Mouse (Mus musculus) intestine, postnatal 0 days (tissue): ENCODE measurements at regions not wholly inside any gene's neighbourhood (a gene's known extent, or its start where the extent isn't known, plus 50 kb on each side); places are given as distances from the start of the nearest gene placed in this dataset.

Source experiments
- ATAC-seq: fragments of 200-750 bp; cut with Nextera tagmentation; 2 replicates; pipeline ENCODE4 v1.8.0; 2017; ENCODE audit warnings: mild to moderate bottlenecking, moderate TSS enrichment, moderate library complexity
- H3K27ac ChIP-seq: fragments of 300-500 bp; sonication (generic); 2 replicates; pipeline ENCODE4 v1.5.1; 2014; ENCODE audit warnings: mild to moderate bottlenecking, low read depth, low read length, moderate library complexity
- H3K27me3 ChIP-seq: fragments of 300-500 bp; sonication (generic); replicated peaks from 2 replicates; pipeline ENCODE4 v1.6.1; 2014; ENCODE audit warnings: low read length, mixed read lengths; ENCODE audit not compliant: control insufficient read depth, insufficient read depth
- H3K36me3 ChIP-seq: fragments of 300-500 bp; sonication (generic); 2 replicates; pipeline ENCODE4 v1.6.1; 2014; ENCODE audit warnings: mild to moderate bottlenecking, moderate library complexity; ENCODE audit not compliant: control insufficient read depth, insufficient read depth
- H3K4me1 ChIP-seq: fragments of 300-500 bp; sonication (generic); replicated peaks from 2 replicates; pipeline ENCODE4 v1.6.1; 2014; ENCODE audit warnings: antibody characterized with exemption, low read length, mixed read lengths; ENCODE audit not compliant: control insufficient read depth, insufficient read depth
- H3K4me2 ChIP-seq: fragments of 300-500 bp; sonication (generic); replicated peaks from 2 replicates; pipeline ENCODE4 v1.6.1; 2014; ENCODE audit warnings: low read depth, mild to moderate bottlenecking, moderate library complexity
- H3K4me3 ChIP-seq: fragments of 300-500 bp; sonication (generic); 2 replicates; pipeline ENCODE4 v1.5.1; 2014; ENCODE audit warnings: low read depth, low read length
- H3K9ac ChIP-seq: fragments of 300-500 bp; sonication (generic); 2 replicates; pipeline ENCODE4 v1.6.1; 2014; ENCODE audit warnings: mild to moderate bottlenecking, low read depth, low read length
- H3K9me3 ChIP-seq: fragments of 300-500 bp; sonication (generic); 2 replicates; pipeline ENCODE4 v1.6.1; 2016; ENCODE audit warnings: mixed run types; ENCODE audit not compliant: control insufficient read depth
- CTCF ChIP-seq: sonication (generic); IDR thresholded peaks from 2 replicates; pipeline ENCODE4 v1.5.1; 2016; ENCODE audit warnings: low read depth, mild to moderate bottlenecking, control low read depth, antibody characterized with exemption, moderate library complexity
- WGBS: fragments of 180-500 bp; shearing (Covaris S2); extraction: QIAGEN DNeasy Blood & Tissue Kit; methylation state at CpG from one replicate; pipeline ENCODE4 v1.1.7; 2014; 5-methylcytosine and 5-hydroxymethylcytosine counted together

DNA sequence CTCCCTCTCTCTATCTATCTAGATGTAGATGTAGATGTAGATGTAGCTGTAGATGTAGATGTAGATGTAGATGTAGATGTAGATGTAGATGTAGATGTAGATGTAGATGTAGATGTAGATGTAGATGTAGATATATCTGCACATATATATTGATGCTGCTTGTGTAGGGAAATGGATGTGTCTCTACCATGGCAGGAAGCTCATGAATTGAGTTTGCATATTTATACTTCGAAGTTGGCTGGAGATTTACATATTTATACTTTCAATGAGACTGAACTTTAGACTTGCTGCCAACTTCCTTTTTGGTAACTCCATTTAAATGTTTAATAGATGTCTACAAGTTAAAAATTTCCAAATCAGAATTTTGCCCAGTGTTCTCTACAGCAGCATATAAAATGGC is 785.9 kb upstream of the Tmprss15 start:
- Histone ChIP-seq H3K4me3 (no peak overlapping the region), H3K4me1 (no peaks in the 10 kb centered on the region), H3K9ac (no peak overlapping the region), H3K27me3 (no peaks in the 10 kb centered on the region), H3K27ac (no peak overlapping the region), H3K4me2 (no peak overlapping the region), H3K9me3 (no peaks in the 10 kb centered on the region), H3K36me3 (no peaks in the 10 kb centered on the region)
- no peak for ATAC-seq
- TF ChIP-seq CTCF: no peak
- WGBS: 76% methylated on average over 1 of the region's 1 CpGs

DNA sequence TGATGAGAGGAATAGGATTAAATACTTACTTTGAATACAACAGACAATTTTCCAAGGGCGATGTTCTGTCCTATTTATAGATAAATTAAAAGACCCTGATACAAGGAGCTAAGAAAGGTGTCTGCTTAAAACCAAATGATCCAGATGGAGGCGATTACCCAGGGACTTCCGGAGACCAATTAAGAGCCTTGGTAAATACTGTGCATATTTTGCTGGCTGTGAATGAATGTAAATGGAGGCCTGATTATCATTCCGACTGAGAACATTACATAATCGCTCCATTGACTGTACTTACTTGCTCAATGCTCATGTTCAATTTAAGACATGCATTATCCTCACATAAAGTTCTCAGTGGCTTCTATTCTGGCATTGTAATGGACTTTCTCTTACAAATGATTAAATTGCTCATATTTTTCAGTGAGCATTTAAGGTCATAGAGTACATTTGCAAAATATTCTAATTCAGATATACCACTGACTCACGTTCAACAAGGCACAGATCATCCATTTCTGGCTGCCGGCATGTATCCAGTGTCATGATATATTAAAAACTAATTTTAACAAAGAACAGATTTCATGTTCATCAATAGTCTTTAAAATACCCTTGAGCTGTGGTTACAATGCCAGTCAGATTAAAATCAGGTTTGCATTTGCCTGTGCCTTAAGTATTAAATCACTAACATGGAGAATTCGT is 779.8 kb upstream of the Tmprss15 start:
- Histone ChIP-seq H3K4me2 (no peak overlapping the region), H3K36me3 (no peaks in the 10 kb centered on the region), H3K9ac (no peak overlapping the region), H3K27me3 (no peaks in the 10 kb centered on the region), H3K9me3 (no peaks in the 10 kb centered on the region), H3K4me3 (no peak overlapping the region), H3K4me1 (no peaks in the 10 kb centered on the region), H3K27ac (no peak overlapping the region)
- TF ChIP-seq CTCF: no peak
- no peak for ATAC-seq
- WGBS: 86% methylated on average over 8 of the region's 8 CpGs

DNA sequence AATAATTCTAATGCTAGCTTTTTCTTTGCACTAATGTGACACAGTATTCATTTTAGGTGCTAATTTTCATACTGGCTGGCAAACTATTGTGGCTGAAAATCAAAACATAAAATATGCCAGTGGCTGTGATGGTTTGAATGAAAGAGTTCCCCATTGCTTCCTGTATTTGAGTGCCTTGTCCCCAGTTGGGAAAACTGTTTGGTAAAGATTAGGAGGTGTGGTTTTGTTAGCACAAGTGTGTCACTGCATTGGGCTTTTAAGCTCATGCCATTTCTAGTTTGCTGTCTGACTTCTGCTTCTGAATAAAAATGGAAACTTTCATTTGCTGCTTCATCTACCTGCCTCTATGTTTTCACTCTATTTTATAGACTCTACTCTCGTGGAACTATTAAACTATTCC is 768.6 kb upstream of the Tmprss15 start:
- Histone ChIP-seq H3K4me2 (no peak overlapping the region), H3K27me3 (no peaks in the 10 kb centered on the region), H3K4me3 (no peak overlapping the region), H3K4me1 (no peaks in the 10 kb centered on the region), H3K36me3 (no peaks in the 10 kb centered on the region), H3K9me3 (no peaks in the 10 kb centered on the region), H3K27ac (no peak overlapping the region), H3K9ac (no peak overlapping the region)
- no peak for TF ChIP-seq CTCF
- WGBS: 63% methylated on average over 1 of the region's 1 CpGs
- ATAC-seq: no peak

DNA sequence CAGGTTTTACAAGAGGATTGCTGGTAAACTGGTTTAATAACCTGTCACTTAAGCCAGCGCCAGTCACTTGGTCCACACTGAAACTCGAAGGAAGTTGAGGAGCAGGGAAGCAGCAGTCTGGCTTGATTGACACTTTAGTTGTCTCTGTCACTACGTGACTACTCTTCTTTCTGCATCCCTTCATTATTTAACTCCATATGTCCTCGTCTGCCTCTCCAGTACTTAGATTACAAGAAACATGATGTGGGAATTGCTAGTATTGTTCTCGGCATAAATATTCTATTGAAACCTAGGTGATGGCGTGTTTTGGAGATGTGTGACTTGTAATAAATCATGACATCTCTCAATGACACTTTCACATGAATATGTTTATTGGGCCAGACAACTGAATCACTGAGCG is 758.3 kb upstream of the Tmprss15 start:
- TF ChIP-seq CTCF: no peak
- no peaks in the 10 kb centered on the region for H3K4me1 ChIP-seq
- H3K9me3 ChIP-seq: no peaks in the 10 kb centered on the region
- no peak overlapping the region for H3K9ac ChIP-seq
- H3K27me3 ChIP-seq: no peaks in the 10 kb centered on the region
- no peak overlapping the region for H3K27ac ChIP-seq
- no peak overlapping the region for H3K4me3 ChIP-seq
- WGBS: 80% methylated on average over 7 of the region's 7 CpGs
- no peak for ATAC-seq
- H3K4me2 ChIP-seq: no peak overlapping the region
- no peaks in the 10 kb centered on the region for H3K36me3 ChIP-seq

DNA sequence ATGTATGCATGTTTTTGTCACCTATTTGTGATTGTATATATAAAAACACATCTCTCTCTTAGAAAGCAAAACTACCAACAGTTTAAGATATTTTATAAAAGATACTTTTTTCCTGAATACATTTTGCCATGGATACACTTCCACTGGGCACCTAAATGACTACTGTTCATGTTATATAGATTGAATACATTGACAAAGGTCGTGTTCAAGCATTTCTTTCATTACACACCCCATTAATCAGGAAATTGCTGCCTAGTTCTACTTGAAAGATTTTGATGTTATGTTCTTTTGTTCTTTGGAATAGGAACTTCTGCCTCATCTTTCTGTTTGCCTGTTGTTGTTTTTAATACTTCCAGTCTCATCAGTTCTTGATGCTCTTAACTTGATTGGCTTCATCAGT is 726.0 kb upstream of the Tmprss15 start:
- no peaks in the 10 kb centered on the region for H3K36me3 ChIP-seq
- H3K9ac ChIP-seq: no peak overlapping the region
- no peak overlapping the region for H3K4me2 ChIP-seq
- H3K4me3 ChIP-seq: no peak overlapping the region
- no peak for TF ChIP-seq CTCF
- no peaks in the 10 kb centered on the region for H3K4me1 ChIP-seq
- no peak for ATAC-seq
- WGBS: 40% methylated on average over 1 of the region's 1 CpGs
- H3K27ac ChIP-seq: no peak overlapping the region
- no peaks in the 10 kb centered on the region for H3K27me3 ChIP-seq
- H3K9me3 ChIP-seq: no peaks in the 10 kb centered on the region

DNA sequence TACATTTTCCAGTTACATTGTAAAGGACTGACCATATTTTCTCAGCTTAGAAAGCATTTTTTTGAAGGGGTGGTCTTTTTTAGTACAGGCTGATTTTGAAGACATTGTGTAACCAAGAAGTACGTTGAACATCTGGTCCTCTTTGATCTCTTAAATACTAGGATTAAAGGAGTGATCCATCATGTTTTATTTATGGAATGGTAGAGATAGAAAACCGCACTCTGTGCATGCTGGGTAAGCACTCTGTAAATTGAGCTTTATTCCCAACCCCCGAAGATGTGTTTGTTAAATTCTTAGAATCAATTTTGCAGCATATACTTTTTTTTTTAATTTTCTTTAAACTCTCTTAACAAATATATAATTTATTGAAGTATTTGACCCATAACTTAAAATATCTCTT is 687.8 kb upstream of the Tmprss15 start:
- Histone ChIP-seq H3K27me3 (no peaks in the 10 kb centered on the region), H3K9me3 (no peaks in the 10 kb centered on the region), H3K4me2 (no peak overlapping the region), H3K27ac (no peak overlapping the region), H3K4me1 (no peaks in the 10 kb centered on the region), H3K36me3 (no peaks in the 10 kb centered on the region), H3K9ac (no peak overlapping the region), H3K4me3 (no peak overlapping the region)
- ATAC-seq: no peak
- 52% methylated on average over 3 of the region's 3 CpGs for WGBS
- TF ChIP-seq CTCF: no peak
